In the genomic region with DNA sequence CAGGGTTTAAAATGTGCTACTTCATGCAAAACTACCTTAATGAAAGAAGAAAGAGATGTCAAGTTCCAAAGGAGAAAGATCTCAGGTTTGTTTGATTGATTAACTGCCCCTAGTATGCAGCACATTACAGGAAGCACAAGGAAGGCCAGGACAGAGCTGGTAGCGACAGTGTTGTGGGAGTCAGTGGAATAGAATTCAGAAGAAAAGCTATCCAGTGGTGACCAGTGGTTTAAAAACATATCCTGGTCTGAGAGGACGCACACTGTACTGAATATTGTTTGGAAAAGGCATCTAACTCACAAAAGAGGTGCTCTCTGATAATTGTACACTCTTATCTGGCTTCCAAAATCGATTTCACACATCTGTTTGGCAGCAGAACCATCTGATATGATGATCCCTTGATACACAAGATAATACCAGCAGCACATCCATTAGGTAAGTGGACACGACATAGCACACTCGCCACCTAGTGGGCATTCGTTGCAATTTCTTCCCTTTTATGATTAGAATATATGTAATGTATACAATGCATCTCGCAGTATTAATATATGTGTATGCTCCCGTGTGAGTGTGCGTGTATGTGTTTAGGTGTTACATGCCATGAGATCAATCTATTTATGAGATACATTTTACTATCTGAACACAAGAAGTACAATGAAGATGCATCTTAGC, we compare ENCODE assay signal across 8 mouse cellular contexts. TPM values are rescaled to one million over a fixed set of nuclear protein-coding genes. Genes with fewer than 3 reads are reported as not detected.
DNase-seq lines count a peak whose midpoint lies in the region; ATAC-seq lines count a peak whose summit lies in the region.

No protein-coding gene starts in this region.

- no peaks in the 10 kb centered on the region for H3K9me3 ChIP-seq in hindbrain, embryonic 12.5 days (replicated peaks)
- no peaks in the 10 kb centered on the region for H3K9me3 ChIP-seq in midbrain, embryonic 15.5 days

- no peaks in the 10 kb centered on the region for H3K4me1 ChIP-seq in hindbrain, embryonic 12.5 days
- peaks cover 4% of the 10 kb centered on the region; the same call in 1 of the 2 replicates for H3K4me1 ChIP-seq in midbrain, embryonic 15.5 days

- no peak overlapping the region for H3K9ac ChIP-seq in hindbrain, embryonic 12.5 days
- H3K9ac ChIP-seq in midbrain, embryonic 15.5 days = no peak overlapping the region

- H3K4me3 ChIP-seq in hindbrain, embryonic 12.5 days = no peak overlapping the region
- no peak overlapping the region for H3K4me3 ChIP-seq in midbrain, embryonic 15.5 days

- ATAC-seq in hindbrain, embryonic 12.5 days (ENCODE audit: low FRiP score) = peak; percentile 84
- peak; percentile 91 for ATAC-seq in midbrain, embryonic 15.5 days (replicated peaks)

- H3K27ac ChIP-seq in hindbrain, embryonic 12.5 days = no peak overlapping the region
- no peak overlapping the region for H3K27ac ChIP-seq in midbrain, embryonic 15.5 days

- H3K4me2 ChIP-seq in hindbrain, embryonic 12.5 days (replicated peaks) = no peak overlapping the region
- no peak overlapping the region for H3K4me2 ChIP-seq in midbrain, embryonic 15.5 days

- H3K27me3 ChIP-seq in hindbrain, embryonic 12.5 days = no peaks in the 10 kb centered on the region
- no peaks in the 10 kb centered on the region for H3K27me3 ChIP-seq in midbrain, embryonic 15.5 days (replicated peaks)

- no peaks in the 10 kb centered on the region for H3K36me3 ChIP-seq in hindbrain, embryonic 12.5 days
- no peaks in the 10 kb centered on the region for H3K36me3 ChIP-seq in midbrain, embryonic 15.5 days (replicated peaks)

- DNase-seq in heart, postnatal 4 days = peak; percentile 17
- DNase-seq in heart, adult 11 months = no peak
- DNase-seq in adipocyte (ENCODE audit: low spot score) = peak; percentile 60
- DNase-seq in embryo, embryonic 10 days (ENCODE audit: low spot score) = peak; percentile 82
- DNase-seq in layer of hippocampus, postnatal 10 days (ENCODE audit: low spot score in 2 of 2) = peak; percentile 16 to 42
- DNase-seq in yolk sac, embryonic 10.5 days (ENCODE audit: low spot score) = no peak

- WGBS in hindbrain, embryonic 12.5 days = 32% methylated on average over 9 of the region's 9 CpGs
- 20% methylated on average over 9 of the region's 9 CpGs for WGBS in midbrain, embryonic 15.5 days

RNA-seq across cellular contexts. Expression of a gene that starts 33.0 kb away (rescaled TPM):
- under 1 TPM; 0.05 TPM for total RNA-seq in heart, postnatal 4 days (2021)
- 25.7 and 31.3 TPM in 2 replicates for polyA plus RNA-seq in hindbrain, embryonic 12.5 days (2016; fragmentation: Nextera tagmentation; extraction: Ambion mirVana)
- 100 to 1,000 TPM; 122 to 124 TPM for total RNA-seq in layer of hippocampus, postnatal 10 days (2021)
- 65.1 and 68.3 TPM in 2 replicates for polyA plus RNA-seq in midbrain, embryonic 15.5 days (2015; fragmentation: Nextera tagmentation; extraction: Ambion mirVana)

Comparison
In these comparisons a context has a peak if more than half of its experiments do, and no peak if none do; other contexts are left out.
1. DNase-seq: peak in heart, postnatal 4 days (single experiment), adipocyte (single experiment), embryo, embryonic 10 days (single experiment) and layer of hippocampus, postnatal 10 days (2 of 2); none in heart, adult 11 months (single experiment) and yolk sac, embryonic 10.5 days (single experiment).
2. RNA of a gene that starts 33.0 kb away (total RNA-seq): 122 to 124 TPM in layer of hippocampus, postnatal 10 days; 0.05 TPM in heart, postnatal 4 days; every median in the first group is over 100 times any median in the second.